Mouse (Mus musculus) frontal cortex, postnatal 14 days (tissue): ENCODE data around the gene Evx2.
A peak's percentile ranks its signal among the peaks of the same experiment; 100 is the strongest.

Source experiments
- DNase-seq, 2 experiments: peaks; one replicate each; pipeline ENCODE4 v3.0.0; 2022; ENCODE audit warnings: low spot score in 2 of 2

Gene Evx2

GRCm38 (mm10) chr2:74667191-74667841 is 8.0 kb upstream of the Evx2 start:
- no peak for DNase-seq

GRCm38 (mm10) chr2:74666411-74666810 is 7.1 kb upstream of the Evx2 start:
- no peak for DNase-seq

- peak in 1 of 2 experiments; percentile 62 for DNase-seq
Observed at GRCm38 (mm10) chr2:74663291-74663925, 4.1 kb upstream of the Evx2 start.

GRCm38 (mm10) chr2:74661685-74662084 is 2.3 kb upstream of the Evx2 start:
- DNase-seq: no peak

GRCm38 (mm10) chr2:74660421-74661375 is 1.3 kb upstream of the Evx2 start:
- DNase-seq: no peak

GRCm38 (mm10) chr2:74658667-74659371 is 538 bp downstream of the Evx2 start:
- DNase-seq: no peak

GRCm38 (mm10) chr2:74658024-74658666 is 1.2 kb downstream of the Evx2 start:
- no peak for DNase-seq

- no peak for DNase-seq
Observed at GRCm38 (mm10) chr2:74657251-74658023, 1.9 kb downstream of the Evx2 start.

GRCm38 (mm10) chr2:74656632-74657021 is 2.7 kb downstream of the Evx2 start:
- no peak for DNase-seq

- DNase-seq: no peak
Observed at GRCm38 (mm10) chr2:74655821-74656631, 3.3 kb downstream of the Evx2 start.

- no peak for DNase-seq
Observed at GRCm38 (mm10) chr2:74655420-74655781, 4.0 kb downstream of the Evx2 start.

- DNase-seq: no peak
Observed at GRCm38 (mm10) chr2:74654743-74655419, 4.5 kb downstream of the Evx2 start.

GRCm38 (mm10) chr2:74653781-74654535 is 5.4 kb downstream of the Evx2 start:
- no peak for DNase-seq

GRCm38 (mm10) chr2:74652996-74653340 is 6.4 kb downstream of the Evx2 start:
- no peak for DNase-seq

GRCm38 (mm10) chr2:74647082-74647864 is 12.1 kb downstream of the Evx2 start:
- DNase-seq: no peak

GRCm38 (mm10) chr2:74645631-74646030 is 13.7 kb downstream of the Evx2 start:
- no peak for DNase-seq

GRCm38 (mm10) chr2:74642431-74642830 is 16.9 kb downstream of the Evx2 start:
- DNase-seq: no peak

GRCm38 (mm10) chr2:74635412-74635811 is 23.9 kb downstream of the Evx2 start:
- no peak for DNase-seq
